Mouse (Mus musculus): ENCODE results near the gene Noxa1. TPM values are rescaled to one million over a fixed set of nuclear protein-coding genes. Genes with fewer than 3 reads are reported as not detected.

The Noxa1 gene
- polyA plus RNA-seq, 1 experiment from 2014 or later = not detected

GRCm38 (mm10) chr2:25085571-25085970, 9.4 kb downstream of the Noxa1 start:
- no peak for ATAC-seq (ENCODE audit: low FRiP score)
- Histone ChIP-seq H3K9me3 (ENCODE audit: control insufficient read depth, low read length) (no peaks in the 10 kb centered on the region), H3K4me3 (ENCODE audit: low read depth, low read length) (no peak overlapping the region), H3K27me3 (ENCODE audit: control insufficient read depth, insufficient read depth, low read length) (no peaks in the 10 kb centered on the region), H3K4me1 (replicated peaks; ENCODE audit: control insufficient read depth, insufficient read depth, low read length) (no peaks in the 10 kb centered on the region), H3K9ac (ENCODE audit: low read depth, low read length) (no peak overlapping the region), H3K36me3 (ENCODE audit: control insufficient read depth, insufficient read depth, low read length) (no peaks in the 10 kb centered on the region), H3K4me2 (replicated peaks; ENCODE audit: low read depth, low read length) (no peak overlapping the region), H3K27ac (ENCODE audit: low read depth, low read length) (no peak overlapping the region)
- WGBS = 93% methylated on average over 5 of the region's 5 CpGs
- no peak for DNase-seq (ENCODE audit: low spot score)

DNA sequence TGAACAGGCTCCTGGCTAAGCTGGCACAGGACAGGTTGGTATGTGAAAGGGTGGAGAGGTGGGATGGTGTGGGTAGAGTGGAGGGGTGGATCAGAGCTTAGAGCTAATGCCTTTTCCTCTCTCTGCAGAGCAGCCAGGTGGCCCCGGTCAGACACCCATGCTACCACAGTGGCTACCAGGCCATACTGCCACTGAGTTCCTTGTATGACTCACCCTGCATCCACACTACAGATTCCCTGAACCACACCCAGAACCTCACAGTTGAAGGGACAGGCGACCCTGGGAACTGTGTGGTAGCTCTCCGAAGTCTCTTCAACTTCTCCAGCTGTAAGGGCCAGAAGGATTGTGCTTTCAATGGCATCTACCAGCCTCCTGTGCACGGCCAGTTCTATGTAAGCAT, 11.3 kb downstream of the Noxa1 start:
- WGBS = 88% methylated on average over 4 of the region's 4 CpGs
- no peaks in the 10 kb centered on the region for H3K36me3 ChIP-seq (ENCODE audit: control insufficient read depth, insufficient read depth, low read length)
- H3K4me3 ChIP-seq (ENCODE audit: low read depth, low read length) = no peak overlapping the region
- ATAC-seq (ENCODE audit: low FRiP score) = no peak
- H3K4me1 ChIP-seq (replicated peaks; ENCODE audit: control insufficient read depth, insufficient read depth, low read length) = no peaks in the 10 kb centered on the region
- H3K27ac ChIP-seq (ENCODE audit: low read depth, low read length) = no peak overlapping the region
- no peak overlapping the region for H3K4me2 ChIP-seq (replicated peaks; ENCODE audit: low read depth, low read length)
- no peak for DNase-seq (ENCODE audit: low spot score)
- no peaks in the 10 kb centered on the region for H3K27me3 ChIP-seq (ENCODE audit: control insufficient read depth, insufficient read depth, low read length)
- H3K9me3 ChIP-seq (ENCODE audit: control insufficient read depth, low read length) = no peaks in the 10 kb centered on the region
- no peak overlapping the region for H3K9ac ChIP-seq (ENCODE audit: low read depth, low read length)

DNA sequence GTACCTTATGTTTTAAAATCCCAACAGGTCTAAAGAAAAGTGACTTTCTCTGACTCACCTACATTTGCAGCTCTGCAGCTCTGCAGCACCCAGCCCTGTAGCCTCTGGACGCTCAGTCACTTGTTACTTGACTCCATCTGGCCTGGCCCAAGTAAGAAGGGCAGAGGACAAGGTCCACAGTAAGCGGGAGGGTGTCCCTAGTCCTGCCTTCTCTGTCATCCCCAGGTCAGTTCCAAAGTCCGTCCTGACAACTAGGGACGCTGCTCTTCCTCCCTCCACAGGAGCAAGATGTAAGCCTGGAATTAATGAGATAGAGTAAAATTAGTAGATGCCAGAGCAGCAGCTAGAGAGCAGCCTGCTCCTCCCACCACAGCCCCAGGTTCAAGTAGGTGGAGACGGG, 14.9 kb downstream of the Noxa1 start, which contains the start of gene Entpd8:
Gene Entpd8 (plus strand): TSS at position 229 of the 400 bp plus-strand sequence.
- 61% methylated on average over 5 of the region's 5 CpGs for WGBS
- H3K27me3 ChIP-seq (ENCODE audit: control insufficient read depth, insufficient read depth, low read length) = no peaks in the 10 kb centered on the region
- DNase-seq (ENCODE audit: low spot score) = no peak
- H3K9ac ChIP-seq (ENCODE audit: low read depth, low read length) = no peak within 1 kb of the TSS
- H3K27ac ChIP-seq (ENCODE audit: low read depth, low read length) = no peak within 1 kb of the TSS
- no peak within 1 kb of the TSS for H3K4me2 ChIP-seq (replicated peaks; ENCODE audit: low read depth, low read length)
- H3K9me3 ChIP-seq (ENCODE audit: control insufficient read depth, low read length) = no peaks in the 10 kb centered on the region
- no peaks in the 10 kb centered on the region for H3K4me1 ChIP-seq (replicated peaks; ENCODE audit: control insufficient read depth, insufficient read depth, low read length)
- ATAC-seq (ENCODE audit: low FRiP score) = no peak
- H3K4me3 ChIP-seq (ENCODE audit: low read depth, low read length) = no peak within 1 kb of the TSS
- no peaks in the 10 kb centered on the region for H3K36me3 ChIP-seq (ENCODE audit: control insufficient read depth, insufficient read depth, low read length)

DNA sequence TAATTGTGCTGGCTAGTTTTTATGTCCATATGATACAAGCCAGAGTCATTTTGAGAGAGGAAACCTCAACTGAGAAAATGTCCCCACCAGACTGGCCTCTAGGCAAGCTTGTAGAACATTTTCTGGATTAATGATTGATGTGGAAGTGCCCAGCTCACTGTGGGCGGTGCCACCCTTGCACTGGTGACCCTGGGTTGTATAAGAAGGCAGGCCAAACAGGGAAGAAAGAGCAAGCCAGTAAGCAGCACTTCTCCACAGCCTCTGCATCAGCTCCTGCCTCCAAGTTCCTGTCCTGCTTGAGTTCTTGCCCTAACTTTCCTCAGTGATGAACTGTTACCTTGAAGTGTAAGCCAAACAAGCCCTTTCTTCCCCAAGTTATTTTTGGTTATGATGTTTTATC, 16.0 kb downstream of the Noxa1 start:
- Histone ChIP-seq H3K4me3 (ENCODE audit: low read depth, low read length) (no peak overlapping the region), H3K27ac (ENCODE audit: low read depth, low read length) (no peak overlapping the region), H3K9ac (ENCODE audit: low read depth, low read length) (no peak overlapping the region), H3K4me1 (replicated peaks; ENCODE audit: control insufficient read depth, insufficient read depth, low read length) (no peaks in the 10 kb centered on the region), H3K9me3 (ENCODE audit: control insufficient read depth, low read length) (no peaks in the 10 kb centered on the region), H3K4me2 (replicated peaks; ENCODE audit: low read depth, low read length) (no peak overlapping the region), H3K27me3 (ENCODE audit: control insufficient read depth, insufficient read depth, low read length) (no peaks in the 10 kb centered on the region), H3K36me3 (ENCODE audit: control insufficient read depth, insufficient read depth, low read length) (no peaks in the 10 kb centered on the region)
- WGBS = 64% methylated on average over 1 of the region's 1 CpGs
- DNase-seq (ENCODE audit: low spot score) = no peak
- ATAC-seq (ENCODE audit: low FRiP score) = no peak

- no peak for ATAC-seq (ENCODE audit: low FRiP score)
- H3K4me3 ChIP-seq (ENCODE audit: low read depth, low read length) = no peak overlapping the region
- no peaks in the 10 kb centered on the region for H3K36me3 ChIP-seq (ENCODE audit: control insufficient read depth, insufficient read depth, low read length)
- no peaks in the 10 kb centered on the region for H3K9me3 ChIP-seq (ENCODE audit: control insufficient read depth, low read length)
- no peak overlapping the region for H3K4me2 ChIP-seq (replicated peaks; ENCODE audit: low read depth, low read length)
- H3K27me3 ChIP-seq (ENCODE audit: control insufficient read depth, insufficient read depth, low read length) = no peaks in the 10 kb centered on the region
- H3K27ac ChIP-seq (ENCODE audit: low read depth, low read length) = no peak overlapping the region
- WGBS = 70% methylated on average over 4 of the region's 4 CpGs
- no peaks in the 10 kb centered on the region for H3K4me1 ChIP-seq (replicated peaks; ENCODE audit: control insufficient read depth, insufficient read depth, low read length)
- no peak overlapping the region for H3K9ac ChIP-seq (ENCODE audit: low read depth, low read length)
- DNase-seq (ENCODE audit: low spot score) = no peak
Measured at GRCm38 (mm10) chr2:25075506-25075905, 19.4 kb downstream of the Noxa1 start.

GRCm38 (mm10) chr2:25072398-25072797, 22.6 kb downstream of the Noxa1 start:
- DNase-seq (ENCODE audit: low spot score) = no peak
- WGBS = 95% methylated on average over 4 of the region's 4 CpGs
- H3K4me2 ChIP-seq (replicated peaks; ENCODE audit: low read depth, low read length) = no peak overlapping the region
- no peaks in the 10 kb centered on the region for H3K9me3 ChIP-seq (ENCODE audit: control insufficient read depth, low read length)
- H3K4me1 ChIP-seq (replicated peaks; ENCODE audit: control insufficient read depth, insufficient read depth, low read length) = no peaks in the 10 kb centered on the region
- no peak overlapping the region for H3K9ac ChIP-seq (ENCODE audit: low read depth, low read length)
- no peaks in the 10 kb centered on the region for H3K27me3 ChIP-seq (ENCODE audit: control insufficient read depth, insufficient read depth, low read length)
- H3K36me3 ChIP-seq (ENCODE audit: control insufficient read depth, insufficient read depth, low read length) = no peaks in the 10 kb centered on the region
- no peak for ATAC-seq (ENCODE audit: low FRiP score)
- H3K4me3 ChIP-seq (ENCODE audit: low read depth, low read length) = no peak overlapping the region
- no peak overlapping the region for H3K27ac ChIP-seq (ENCODE audit: low read depth, low read length)

DNA sequence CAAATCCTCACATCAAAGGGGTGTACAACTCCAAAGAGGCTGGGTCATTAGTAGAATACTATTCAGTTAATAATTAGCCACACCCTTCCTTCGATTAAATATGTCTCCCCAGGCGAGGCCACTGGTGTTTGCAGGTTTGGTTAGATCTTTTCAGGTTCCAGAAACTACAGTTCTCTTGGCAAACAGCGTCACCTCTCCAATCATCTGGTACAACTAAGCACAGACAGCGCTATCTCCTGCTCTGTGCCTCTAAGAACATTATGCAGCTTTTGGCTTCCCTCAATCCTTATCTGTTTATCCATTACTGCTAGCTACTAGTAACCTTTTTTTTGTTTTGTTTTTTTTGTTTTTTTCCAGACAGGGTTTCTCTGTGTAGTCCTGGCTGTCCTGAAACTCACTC, 25.4 kb downstream of the Noxa1 start:
- ATAC-seq (ENCODE audit: low FRiP score) (no peak), DNase-seq (ENCODE audit: low spot score) (no peak)
- Histone ChIP-seq H3K27me3 (ENCODE audit: control insufficient read depth, insufficient read depth, low read length) (no peaks in the 10 kb centered on the region), H3K9me3 (ENCODE audit: control insufficient read depth, low read length) (no peaks in the 10 kb centered on the region), H3K4me2 (replicated peaks; ENCODE audit: low read depth, low read length) (no peak overlapping the region), H3K4me1 (replicated peaks; ENCODE audit: control insufficient read depth, insufficient read depth, low read length) (no peaks in the 10 kb centered on the region), H3K9ac (ENCODE audit: low read depth, low read length) (no peak overlapping the region), H3K4me3 (ENCODE audit: low read depth, low read length) (no peak overlapping the region), H3K36me3 (ENCODE audit: control insufficient read depth, insufficient read depth, low read length) (no peaks in the 10 kb centered on the region), H3K27ac (ENCODE audit: low read depth, low read length) (no peak overlapping the region)
- 82% methylated on average over 4 of the region's 4 CpGs for whole genome bisulfite sequencing

DNA sequence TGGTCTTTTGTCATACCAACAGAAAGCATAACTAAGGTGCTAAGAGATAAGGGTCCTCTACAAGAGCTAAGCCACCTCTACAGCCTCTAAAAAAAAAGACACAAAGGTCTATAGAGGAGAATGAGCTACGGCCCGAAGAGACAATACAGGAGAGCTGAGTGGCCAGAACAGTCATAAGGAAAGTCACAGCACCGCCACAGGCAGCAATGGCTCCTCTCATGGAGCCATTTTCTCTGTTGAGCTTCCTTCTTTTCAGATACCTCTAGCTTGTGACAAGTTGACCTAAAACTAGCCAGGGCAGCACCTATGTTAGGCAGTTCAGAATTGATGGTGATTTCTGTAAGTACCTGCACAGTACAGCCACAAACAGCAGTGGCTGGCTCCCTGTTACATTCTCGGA, 28.4 kb downstream of the Noxa1 start:
- DNase-seq (ENCODE audit: low spot score) (no peak), ATAC-seq (ENCODE audit: low FRiP score) (no peak)
- Histone ChIP-seq H3K9ac (ENCODE audit: low read depth, low read length) (no peak overlapping the region), H3K9me3 (ENCODE audit: control insufficient read depth, low read length) (no peaks in the 10 kb centered on the region), H3K27ac (ENCODE audit: low read depth, low read length) (no peak overlapping the region), H3K4me3 (ENCODE audit: low read depth, low read length) (no peak overlapping the region), H3K4me1 (replicated peaks; ENCODE audit: control insufficient read depth, insufficient read depth, low read length) (no peaks in the 10 kb centered on the region), H3K36me3 (ENCODE audit: control insufficient read depth, insufficient read depth, low read length) (no peaks in the 10 kb centered on the region), H3K27me3 (ENCODE audit: control insufficient read depth, insufficient read depth, low read length) (no peaks in the 10 kb centered on the region), H3K4me2 (replicated peaks; ENCODE audit: low read depth, low read length) (no peak overlapping the region)
- 86% methylated on average over 4 of the region's 4 CpGs for WGBS

GRCm38 (mm10) chr2:25065537-25065936, 29.4 kb downstream of the Noxa1 start:
- H3K4me3 ChIP-seq (ENCODE audit: low read depth, low read length) = no peak overlapping the region
- no peaks in the 10 kb centered on the region for H3K27me3 ChIP-seq (ENCODE audit: control insufficient read depth, insufficient read depth, low read length)
- no peaks in the 10 kb centered on the region for H3K36me3 ChIP-seq (ENCODE audit: control insufficient read depth, insufficient read depth, low read length)
- no peaks in the 10 kb centered on the region for H3K9me3 ChIP-seq (ENCODE audit: control insufficient read depth, low read length)
- H3K4me1 ChIP-seq (replicated peaks; ENCODE audit: control insufficient read depth, insufficient read depth, low read length) = no peaks in the 10 kb centered on the region
- no peak overlapping the region for H3K4me2 ChIP-seq (replicated peaks; ENCODE audit: low read depth, low read length)
- DNase-seq (ENCODE audit: low spot score) = no peak
- H3K9ac ChIP-seq (ENCODE audit: low read depth, low read length) = no peak overlapping the region
- no peak overlapping the region for H3K27ac ChIP-seq (ENCODE audit: low read depth, low read length)
- ATAC-seq (ENCODE audit: low FRiP score) = no peak
